Mouse (Mus musculus): Measurements from ENCODE around the gene Ccn2. TPM values are rescaled to one million over a fixed set of nuclear protein-coding genes. Genes with fewer than 3 reads are reported as not detected.
A peak's percentile ranks its signal among the peaks of the same experiment; 100 is the strongest.
"Not testable (repeated sequence)": the region's sequence is repeated elsewhere in the genome, so short reads cannot be mapped to it uniquely, and the experiment has no call there.

Gene Ccn2
- total RNA-seq, 2 experiments from 2014 or later: 20.5 to 47.0 TPM

DNA sequence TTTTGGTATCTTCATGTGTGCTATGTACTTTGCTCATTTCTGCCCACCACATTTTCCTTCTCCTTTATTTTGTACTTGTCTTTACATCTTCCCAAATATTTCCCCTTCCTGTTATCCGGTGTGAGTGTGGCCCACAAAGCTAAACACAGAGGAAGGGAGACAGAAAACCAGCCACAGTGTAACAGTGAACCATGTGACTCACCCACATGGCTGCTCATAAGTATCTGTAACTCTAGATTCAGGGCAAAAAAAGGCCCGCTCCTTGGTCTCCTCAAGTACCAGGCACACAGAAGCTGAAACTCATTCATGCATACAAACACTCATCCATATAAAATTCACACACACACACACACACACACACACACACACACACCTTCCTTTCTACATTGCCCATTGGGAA is 7.8 kb downstream of the Ccn2 start:
- DNase-seq: no peak

DNA sequence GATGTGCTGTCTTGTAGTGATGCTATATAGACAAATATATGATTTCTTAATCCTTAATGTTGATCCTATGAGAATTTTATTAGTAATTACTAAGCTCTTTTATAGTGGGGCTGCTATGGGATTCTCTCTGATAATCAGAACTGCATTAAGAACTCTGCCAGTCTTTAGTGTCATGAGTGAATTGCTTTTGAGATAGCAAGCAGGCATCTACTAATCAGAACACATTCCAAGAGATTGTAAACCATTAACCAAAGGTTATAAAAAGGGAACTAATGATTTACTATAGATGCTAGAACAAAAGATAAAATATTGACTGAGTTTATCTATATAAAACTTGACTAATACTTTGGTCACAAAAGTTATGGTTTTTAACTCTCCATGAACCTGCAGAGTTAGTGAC is 8.5 kb downstream of the Ccn2 start:
- DNase-seq: no peak

DNA sequence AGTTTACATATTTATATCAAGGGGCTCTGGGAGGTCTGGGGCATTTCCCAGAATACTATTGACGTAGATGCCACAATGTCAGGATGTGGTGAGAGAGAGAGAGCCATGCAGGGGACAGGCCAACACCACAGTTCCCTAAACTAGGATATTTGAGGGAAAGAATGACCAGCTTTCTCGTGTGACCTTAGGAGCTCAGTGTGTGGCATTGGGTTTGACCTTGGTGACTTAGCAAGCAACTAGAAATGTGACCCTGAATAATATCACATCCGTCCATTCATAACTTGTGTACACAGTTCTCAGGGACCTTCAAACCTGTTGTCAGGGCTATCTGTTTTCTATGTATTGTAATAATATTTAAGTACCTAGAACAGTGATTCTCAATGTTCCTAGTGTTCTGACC is 13.9 kb downstream of the Ccn2 start:
- DNase-seq: no peak

DNA sequence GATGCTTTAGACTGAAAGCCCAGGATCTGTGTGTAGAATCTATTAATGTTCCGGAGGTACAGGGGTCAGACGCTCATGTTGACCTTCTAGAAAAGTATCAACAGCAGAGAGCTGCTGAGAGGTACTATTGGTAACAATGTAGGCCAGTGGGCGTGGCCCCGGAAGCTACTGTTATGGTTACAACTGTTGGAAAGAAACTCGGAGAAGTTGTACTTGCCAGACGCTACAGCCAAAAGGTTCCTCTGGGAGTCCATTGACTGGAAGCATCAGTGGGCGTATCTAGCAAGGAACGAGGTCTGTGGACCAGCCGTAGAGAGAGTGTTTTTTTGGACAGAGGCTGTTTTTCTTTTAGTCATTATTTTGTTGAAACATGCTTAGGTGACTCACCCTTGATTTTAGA is 14.5 kb downstream of the Ccn2 start:
- DNase-seq: peak; percentile 39

DNA sequence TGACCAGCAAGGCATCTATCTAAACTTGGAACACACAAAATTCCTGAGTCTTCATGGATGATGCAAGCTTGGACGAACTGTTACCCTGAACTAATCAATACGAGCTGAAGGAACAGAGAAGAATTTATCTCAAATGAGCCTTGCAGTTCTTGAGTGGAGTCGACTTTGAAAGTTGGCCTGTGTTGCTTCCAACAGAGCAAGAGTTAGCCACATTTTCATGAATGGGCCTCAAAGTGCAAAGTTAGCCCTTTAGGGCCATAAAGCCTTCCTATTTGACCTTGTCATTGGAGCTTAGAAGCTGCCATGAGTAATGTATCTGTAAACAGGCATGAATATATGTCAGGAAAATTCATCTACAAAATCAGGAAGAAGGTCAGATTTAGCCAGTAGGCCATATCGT is 19.5 kb downstream of the Ccn2 start:
- no peak for DNase-seq

DNA sequence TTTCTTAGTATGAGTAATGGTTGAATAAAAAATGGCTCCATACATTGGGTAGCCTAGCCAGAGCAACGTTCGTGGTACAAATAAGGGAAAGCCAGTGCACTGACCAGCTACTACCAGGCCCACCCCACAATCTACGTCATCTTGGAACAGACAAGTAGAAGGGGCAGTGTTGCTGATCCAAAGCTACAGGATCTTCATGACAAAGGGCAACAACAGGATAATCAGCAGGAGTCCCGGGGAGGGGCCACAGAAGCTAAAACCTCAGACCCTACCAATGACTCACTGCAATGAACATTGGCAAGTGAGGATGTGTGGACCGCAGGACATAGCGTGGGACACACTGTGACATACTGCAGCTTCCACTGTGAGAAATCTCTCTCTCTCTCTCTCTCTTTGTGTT is 20.6 kb downstream of the Ccn2 start:
- DNase-seq: no peak

DNA sequence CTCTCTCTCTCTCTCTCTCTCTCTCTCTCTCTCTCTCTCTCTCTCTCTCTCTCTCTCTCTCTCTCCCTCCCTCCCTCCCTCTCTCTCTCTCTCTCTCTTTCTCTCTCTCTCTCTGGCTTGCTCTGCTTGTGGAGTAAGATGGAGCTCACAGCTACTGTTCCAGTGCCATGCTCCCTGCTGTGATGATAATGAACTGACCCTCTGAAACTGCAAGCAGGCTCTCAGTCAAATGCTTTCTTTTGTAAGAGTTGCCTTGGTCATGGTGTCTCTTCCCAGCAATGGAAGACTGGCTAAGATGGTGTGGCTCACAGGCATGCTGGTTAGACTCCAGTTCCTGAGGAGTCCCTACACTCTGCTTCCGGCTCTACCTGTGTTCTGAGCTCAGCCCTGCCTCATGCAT is 21.3 kb downstream of the Ccn2 start:
- DNase-seq: not testable (repeated sequence)

DNA sequence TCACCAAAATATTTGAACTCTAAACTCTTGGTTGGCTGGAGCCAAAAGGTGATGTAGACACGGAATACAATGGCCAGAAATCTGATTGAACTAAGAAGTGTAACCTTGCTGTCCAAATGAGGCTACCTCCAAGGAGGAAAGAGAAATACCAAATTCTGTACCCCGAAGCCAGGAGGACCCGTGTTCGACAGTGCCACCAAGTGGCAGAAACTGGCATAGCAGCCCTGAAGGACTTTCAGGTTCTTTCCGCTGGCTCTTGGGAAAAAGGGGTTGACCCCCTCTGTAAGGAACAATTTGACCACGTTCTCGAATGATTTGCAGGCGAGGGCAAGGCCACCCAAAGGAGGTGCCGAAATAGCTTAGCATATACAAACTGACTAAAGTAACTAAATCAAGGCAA is 26.3 kb downstream of the Ccn2 start:
- peak; percentile 72 for DNase-seq

DNA sequence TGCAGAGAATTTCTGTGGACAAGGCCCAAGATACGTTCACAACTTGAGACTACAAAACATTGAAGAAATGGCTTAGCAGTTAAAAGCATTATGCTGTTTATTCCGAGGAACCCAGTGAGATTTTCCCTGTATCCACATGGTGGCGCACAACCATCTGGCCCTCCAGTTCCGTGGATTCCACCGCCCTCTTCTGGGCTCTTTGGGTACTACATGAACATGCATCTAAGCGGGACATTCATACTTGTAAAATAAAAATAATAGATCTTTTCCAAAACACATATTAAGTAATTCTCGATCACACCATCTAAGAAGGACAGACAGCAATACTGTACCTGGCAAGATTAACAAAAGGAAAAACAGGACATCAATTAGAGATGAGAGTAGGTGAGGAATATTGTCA is 27.3 kb downstream of the Ccn2 start:
- DNase-seq: peak; percentile 88

DNA sequence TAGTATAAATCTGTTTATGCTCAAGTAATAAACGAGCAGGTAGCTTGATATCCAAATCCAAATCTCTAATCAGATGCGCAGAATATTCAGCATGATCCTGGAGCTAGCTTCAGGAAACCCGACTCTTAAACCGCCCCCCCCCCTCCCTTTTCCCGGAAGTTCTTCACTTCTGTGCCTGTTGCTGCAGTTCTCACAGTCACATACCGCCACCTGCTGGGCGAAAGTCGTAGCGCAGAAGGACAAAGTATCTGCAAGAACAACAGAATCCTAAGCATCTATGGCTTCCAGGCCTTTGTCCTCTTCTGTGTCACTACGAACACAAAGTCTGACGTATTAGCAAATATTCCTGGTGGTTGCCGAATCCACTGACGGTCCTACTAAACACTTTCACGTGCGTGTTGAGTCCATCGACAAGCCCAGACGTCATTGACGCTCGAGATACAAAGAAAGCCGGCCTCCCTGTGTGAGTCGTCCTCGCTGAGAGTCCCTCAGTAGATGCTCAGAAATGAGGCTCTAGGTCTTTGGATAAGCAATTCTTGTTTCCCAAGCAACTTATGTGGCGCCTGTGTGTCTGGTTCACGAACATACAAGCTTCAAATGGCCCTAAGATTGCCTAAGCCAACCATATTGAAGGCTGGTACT is 29.9 kb downstream of the Ccn2 start:
- DNase-seq: peak; percentile 91

DNA sequence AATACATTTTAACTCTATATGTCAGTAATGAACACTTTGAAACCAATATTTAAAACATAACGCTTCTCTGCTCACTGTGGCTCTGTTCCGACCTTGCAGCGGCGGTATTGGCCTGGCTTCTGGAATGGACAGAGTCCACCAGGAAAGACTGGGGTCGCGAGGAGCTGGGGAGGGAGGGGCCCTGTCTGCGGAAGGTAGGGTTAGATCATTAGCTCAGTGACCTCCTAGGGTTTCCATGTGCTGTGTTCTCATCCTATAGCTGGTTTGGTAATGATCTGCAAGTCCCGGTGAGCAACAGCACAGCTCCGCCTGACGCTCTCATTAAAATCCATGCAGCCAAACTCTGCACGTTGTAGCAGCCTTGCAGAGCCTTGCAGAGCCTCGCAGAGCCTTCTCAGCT is 32.0 kb downstream of the Ccn2 start:
- DNase-seq: no peak

DNA sequence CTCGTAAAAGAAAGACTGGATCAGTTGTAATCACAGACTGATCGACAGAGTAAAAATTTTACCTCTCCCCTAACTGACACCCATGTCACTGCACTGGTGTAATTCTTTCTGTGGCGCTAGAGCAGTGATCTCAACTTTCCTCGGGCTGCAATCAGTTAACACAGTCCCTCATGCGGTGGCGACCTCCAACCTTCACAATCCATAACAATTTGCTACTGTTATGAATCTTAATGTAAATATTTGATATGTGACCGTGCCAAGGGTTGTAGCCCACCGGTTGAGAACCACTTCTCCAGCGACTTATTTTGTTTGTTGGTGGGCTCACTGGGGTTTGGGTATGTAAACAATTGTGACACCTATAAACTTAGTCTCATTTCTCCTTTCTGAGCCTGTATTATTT is 33.2 kb downstream of the Ccn2 start:
- no peak for DNase-seq

DNA sequence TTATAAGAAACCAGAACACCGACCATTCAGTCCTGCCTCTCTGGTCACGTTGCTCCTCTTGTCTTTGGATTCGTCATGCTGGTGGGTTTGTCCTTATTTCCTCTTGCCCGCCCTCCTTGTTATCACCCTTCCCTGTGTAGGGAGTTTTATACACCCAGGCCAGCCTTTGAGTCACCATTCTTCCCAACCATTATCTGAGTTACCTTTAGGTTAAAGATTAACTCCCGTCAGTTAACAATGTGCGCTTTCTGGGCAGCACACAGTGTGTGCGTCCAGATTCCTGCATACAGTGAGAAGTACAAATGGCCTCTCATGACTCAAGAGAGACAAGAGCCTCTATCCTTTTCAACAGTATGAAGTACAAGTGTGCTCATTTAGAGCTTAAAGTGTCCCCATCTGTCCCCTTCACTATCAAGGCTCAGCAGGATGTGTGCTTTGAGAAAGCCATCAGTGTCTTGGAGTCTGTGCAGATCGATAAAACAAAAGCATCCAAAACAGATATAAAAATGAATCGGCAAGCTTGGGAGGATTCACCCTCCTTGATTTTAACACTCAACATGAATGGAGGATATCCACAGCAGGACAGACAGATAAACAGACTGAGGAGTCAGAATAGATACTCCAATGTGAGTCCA is 34.0 kb downstream of the Ccn2 start:
- no peak for DNase-seq

DNA sequence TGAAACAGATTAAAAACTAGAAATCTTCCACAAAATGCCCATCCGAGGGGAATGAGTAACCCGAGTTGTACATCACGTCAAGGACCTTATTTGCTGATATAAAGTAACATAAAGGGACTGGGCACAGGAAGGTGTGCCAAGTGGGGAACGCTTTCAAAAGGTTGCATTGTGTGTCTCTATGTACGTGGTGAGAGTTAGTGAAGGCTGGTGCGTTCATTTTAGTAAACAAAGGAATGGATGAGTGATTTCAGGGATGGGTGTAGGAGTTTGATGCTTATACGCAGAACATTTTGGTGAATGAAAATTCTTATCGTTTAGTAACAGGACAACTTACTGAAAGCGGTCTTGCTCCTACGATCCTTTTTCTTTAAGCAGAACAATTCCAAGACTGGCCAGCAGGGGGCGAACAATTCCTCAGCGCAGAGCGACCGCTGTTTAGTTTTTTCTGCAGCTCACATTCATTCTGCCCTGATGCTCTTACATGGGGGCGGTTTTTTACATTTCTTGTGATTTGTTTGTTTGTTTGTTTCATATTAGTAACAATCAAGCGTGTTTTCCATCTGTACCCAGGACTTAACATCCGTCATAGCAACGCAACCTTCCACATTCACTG is 35.3 kb downstream of the Ccn2 start:
- DNase-seq: peak; percentile 86

DNA sequence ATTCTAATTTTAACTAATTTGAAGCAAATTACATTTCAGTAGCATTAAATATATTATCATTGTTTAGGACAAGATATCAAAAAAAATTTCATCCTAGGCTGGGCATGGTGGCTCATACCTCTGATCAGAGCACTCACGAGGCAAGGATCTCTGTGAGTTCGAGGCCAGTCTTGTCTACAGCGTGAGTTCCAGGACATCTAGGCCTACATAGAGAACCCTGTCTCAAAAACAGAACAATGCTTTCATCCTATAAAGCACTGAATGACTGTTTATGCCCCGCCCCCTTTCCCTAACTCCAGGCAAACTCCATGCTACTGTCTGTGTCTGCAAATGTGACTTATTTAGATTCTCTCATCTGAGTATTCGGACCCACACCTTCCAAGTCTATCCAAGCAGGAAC is 35.9 kb downstream of the Ccn2 start:
- DNase-seq: no peak

DNA sequence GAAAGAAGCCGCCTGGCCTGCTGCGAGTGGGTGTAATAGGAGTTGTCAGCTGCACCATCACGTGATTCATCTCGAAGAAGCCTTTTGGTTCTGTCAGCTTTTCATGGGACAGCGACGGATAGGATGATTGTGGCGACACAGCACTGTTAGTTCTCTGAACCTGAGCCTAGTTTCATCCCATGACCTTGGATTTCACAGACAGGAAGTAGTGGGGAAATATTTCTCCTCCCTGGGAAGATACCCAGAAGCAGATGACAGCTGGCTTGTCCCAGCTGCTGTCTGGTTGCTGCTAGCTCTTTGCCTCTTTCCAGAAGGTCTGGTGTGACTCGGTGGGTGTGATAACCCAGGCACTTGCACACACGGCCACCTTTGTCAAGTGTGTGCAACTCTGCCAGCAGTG is 39.0 kb downstream of the Ccn2 start:
- DNase-seq: no peak

DNA sequence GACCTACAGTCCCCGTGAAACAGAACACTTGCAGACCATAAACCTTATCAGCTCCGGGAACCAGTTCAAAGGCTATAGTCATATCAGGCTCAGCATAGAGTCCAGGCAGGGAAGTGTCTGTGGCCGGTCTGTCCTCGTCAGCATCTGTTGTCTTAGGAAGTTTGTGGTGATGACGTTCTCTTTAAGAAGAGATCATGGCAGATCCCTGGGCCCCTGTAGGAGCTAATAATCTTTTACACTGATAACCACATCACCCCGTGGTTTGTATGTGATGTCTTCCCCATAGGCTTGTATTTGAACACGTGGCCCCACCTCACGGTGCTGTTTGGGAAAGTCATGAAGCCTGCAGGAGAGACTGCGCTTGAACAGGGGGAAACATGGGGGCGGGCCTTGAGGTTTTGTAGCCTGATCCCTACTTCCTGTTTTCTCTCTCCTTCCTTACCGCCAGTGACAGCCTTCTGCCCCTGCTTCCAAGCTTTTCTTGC is 40.1 kb downstream of the Ccn2 start:
- DNase-seq: no peak

DNA sequence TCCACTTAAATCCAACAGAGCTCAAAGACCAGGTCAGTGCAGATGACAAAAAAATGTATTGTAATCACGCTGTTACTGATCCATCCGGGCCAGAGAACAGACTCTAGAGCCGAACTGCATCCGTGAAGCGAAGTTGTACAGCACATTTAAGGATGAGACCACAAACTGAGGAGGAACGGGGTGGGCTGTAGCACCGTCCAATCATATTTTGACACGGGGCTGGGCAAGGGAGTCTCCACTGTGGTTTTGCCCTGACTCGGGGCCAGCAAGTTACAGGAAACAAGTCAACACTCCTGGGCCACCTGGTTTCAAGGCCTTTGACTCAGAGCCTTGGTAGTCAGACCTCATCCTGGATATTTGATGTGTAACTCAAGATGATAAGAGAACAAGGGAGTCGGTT is 40.6 kb downstream of the Ccn2 start:
- no peak for DNase-seq

DNA sequence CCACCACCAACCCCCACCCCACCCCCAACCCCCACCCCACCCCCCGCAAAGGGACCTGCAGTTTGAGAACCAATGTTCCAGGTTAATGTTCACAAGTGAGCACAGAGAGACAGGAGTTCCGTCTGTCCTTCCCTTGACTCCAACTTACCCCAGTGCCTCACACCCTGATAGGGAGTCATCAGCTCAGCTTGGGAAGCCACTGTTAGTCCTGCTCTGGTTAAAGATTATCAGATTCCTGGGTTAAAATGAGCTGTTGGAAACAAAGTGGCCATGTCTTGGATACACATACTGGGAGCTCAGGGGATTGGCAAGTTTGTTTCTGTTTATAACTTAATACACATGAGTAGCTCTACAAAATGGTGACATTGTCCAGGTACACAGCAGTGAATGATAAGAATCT is 41.7 kb downstream of the Ccn2 start:
- DNase-seq: no peak

DNA sequence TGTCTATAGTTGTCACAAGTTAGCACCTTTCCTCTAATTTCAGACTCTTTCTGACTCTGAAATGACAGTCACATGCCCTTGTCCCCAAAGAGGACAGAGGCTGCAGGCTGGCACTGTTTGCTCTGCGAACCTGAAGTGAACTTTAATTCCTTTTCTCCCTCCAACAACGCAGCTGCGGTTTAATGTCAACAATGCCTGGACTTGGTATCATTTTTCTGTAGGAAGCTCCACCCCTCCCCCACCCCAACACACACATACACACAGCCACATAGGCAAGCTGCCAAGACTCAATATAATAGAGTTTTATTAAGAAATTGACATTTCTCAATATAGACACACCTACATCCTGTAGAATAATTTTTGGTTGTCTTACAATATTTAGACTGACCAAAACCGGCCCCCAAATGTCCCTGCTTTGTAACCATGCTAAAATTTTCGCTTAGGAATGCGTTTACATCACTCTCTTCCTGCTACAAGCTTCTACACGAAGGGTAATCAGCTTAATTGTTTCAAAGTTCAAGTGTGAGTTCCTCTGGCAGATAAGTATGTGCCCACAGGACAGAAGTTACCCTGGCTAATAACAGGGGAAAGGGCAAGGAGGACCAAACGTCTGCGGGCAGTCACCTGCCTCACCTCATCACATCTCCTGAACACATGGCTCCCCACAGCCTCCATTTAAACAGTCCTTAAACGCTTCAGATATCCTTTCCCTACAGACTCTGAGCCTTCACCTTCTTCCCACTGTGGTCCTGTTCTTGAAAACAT is 43.2 kb downstream of the Ccn2 start:
- no peak for DNase-seq

DNA sequence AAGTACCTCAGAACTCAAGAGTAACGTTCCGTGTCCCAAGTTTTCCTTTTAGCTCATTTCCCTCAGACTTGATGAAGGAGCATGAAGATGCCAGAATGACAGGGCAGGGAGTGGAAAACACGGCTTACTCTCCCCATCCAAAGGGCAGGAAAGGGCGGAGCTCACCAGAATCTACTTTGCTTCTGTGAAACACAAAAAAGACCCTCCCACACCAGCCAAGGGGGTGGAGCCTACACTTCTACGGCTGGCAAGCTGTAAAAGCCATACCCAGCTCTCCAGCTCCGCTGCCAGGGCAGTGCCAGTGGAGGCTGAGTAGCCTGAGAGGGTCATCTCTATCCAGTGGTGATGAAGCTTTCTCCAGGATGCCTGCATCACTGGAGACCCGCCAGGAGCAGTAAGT is 44.4 kb downstream of the Ccn2 start:
- no peak for DNase-seq

DNA sequence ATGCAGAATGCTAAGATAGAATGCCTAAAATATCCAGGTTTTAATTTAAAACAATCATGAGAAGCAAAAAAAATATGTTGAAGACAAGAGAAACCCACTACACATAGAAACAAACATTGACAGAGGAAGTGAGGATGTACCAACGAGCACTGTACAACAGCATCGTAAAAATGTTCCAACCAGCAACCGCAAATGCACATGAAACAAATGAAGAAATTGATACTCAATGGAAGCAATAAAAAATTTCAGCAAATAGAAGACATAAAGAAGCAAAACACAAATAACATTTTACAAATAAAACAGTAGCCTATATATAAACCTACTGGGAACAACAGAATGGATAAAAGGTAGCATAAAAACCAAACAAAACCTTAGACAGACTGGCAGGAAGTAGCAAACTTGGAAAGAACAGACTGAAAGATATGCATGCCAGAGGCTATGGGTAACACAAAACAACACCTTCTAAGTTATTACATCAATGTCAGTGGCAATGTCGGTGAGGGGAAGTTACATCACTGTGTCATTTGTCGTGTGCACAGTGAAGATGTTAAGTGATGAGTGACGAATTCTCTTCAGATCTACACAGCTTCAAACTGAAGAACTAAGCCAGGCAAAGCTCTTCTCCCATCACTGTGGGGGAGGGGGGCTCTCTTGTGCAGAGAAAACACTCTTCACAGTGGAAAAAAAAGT is 45.1 kb downstream of the Ccn2 start:
- no peak for DNase-seq
